Mouse (Mus musculus): ENCODE data around the gene Cisd2. TPM values are rescaled to one million over a fixed set of nuclear protein-coding genes. Genes with fewer than 3 reads are reported as not detected.

The Cisd2 gene
- polyA plus RNA-seq (2014; fragmentation: Illumina TruSeq; extraction: RNeasy Lipid Tissue Mini Kit (QIAGEN cat#74804); ENCODE audit: low read depth, low replicate concordance): 24.1 TPM

DNA sequence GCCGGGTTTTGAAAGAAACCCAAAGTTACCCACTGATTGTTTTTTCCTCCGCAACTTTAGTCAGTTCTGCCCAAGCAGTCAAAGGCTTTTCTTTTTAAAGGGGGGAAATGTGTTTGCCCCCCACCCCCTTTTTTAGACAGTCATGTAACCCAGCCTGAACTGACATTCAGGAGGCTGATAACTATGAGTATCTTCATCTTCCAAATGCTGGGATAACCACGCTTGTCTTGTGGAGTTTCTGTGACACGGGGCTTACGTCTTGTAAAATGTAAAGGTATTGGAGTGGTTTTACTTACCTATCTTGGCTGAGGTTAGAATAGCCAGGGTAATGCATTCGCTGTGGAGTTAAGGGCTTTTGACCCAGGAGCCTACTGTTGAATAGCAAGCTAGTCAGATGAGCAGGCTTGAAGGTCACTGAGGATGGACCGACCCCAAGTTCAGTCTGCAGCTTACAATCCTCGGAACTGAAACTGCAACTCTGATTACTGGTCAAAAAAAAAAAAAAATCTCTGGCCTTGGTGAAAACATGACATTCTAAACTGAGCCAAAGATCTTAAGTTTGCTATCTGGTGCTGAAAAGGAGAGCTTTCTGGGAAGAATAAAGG is at the start of gene Cisd2:
TSS of gene Cisd2 (minus strand) at position 318 of the 605 bp plus-strand sequence.

DNA sequence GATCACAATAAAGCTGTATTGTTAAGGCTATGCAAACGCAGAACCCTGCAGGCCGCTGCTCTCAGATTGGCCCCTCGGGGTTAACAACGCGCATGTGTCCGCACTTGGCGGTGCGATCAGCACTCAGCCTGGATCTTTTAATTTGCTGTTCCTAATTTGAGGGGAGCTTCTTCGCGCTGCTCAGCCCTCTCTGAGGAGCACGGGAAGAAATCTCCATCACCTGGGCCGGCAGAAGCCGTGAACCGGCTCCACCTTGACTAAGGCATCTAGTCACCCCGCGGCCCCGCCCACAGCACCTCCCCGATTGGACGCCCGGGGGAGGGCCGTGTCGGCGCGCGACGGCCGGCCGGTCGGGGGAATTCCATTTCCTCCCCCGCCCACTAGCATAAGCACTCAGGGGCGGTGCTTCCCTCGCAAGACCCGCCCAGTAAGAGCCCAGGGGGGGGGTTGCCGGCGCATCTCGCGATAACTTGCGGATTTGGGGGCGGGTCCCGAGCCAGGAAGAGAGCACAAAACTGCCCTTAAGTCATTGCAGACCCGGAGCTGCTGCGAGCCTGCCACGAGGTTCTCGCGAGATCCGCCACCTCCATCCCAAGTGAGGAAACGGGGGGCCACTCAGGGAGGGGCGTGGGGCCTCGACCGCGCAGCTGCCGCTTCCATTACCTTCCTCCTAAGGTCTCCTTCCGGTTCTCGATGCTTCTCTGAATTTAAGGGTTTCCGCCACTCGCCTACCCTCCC is 14.2 kb upstream of the Cisd2 start, which contains the start of gene Ube2d3:
TSS of gene Ube2d3 (plus strand) at position 392 of the 738 bp plus-strand sequence.

Other genes with a start within 250 kb of the Cisd2 start
- 66.2 TPM for gene Cenpe, start 211.4 kb downstream of the Cisd2 start, polyA plus RNA-seq (2014; fragmentation: Illumina TruSeq; extraction: RNeasy Lipid Tissue Mini Kit (QIAGEN cat#74804); ENCODE audit: low read depth, low replicate concordance)
- 0.55 TPM for gene Bdh2, start 142.7 kb downstream of the Cisd2 start, polyA plus RNA-seq (2014; fragmentation: Illumina TruSeq; extraction: RNeasy Lipid Tissue Mini Kit (QIAGEN cat#74804); ENCODE audit: low read depth, low replicate concordance)
- not detected for gene Slc9b2, start 116.2 kb downstream of the Cisd2 start, polyA plus RNA-seq (2014; fragmentation: Illumina TruSeq; extraction: RNeasy Lipid Tissue Mini Kit (QIAGEN cat#74804); ENCODE audit: low read depth, low replicate concordance)
- 342 TPM for gene Slc9b1, start 75.9 kb downstream of the Cisd2 start, polyA plus RNA-seq (2014; fragmentation: Illumina TruSeq; extraction: RNeasy Lipid Tissue Mini Kit (QIAGEN cat#74804); ENCODE audit: low read depth, low replicate concordance)
- 1,458 TPM for gene Ube2d3, start 14.2 kb upstream of the Cisd2 start, polyA plus RNA-seq (2014; fragmentation: Illumina TruSeq; extraction: RNeasy Lipid Tissue Mini Kit (QIAGEN cat#74804); ENCODE audit: low read depth, low replicate concordance)
- 11.9 TPM for gene Manba, start 61.7 kb upstream of the Cisd2 start, polyA plus RNA-seq (2014; fragmentation: Illumina TruSeq; extraction: RNeasy Lipid Tissue Mini Kit (QIAGEN cat#74804); ENCODE audit: low read depth, low replicate concordance)

Measured in testis, adult 10 weeks (tissue).